19 mouse cellular contexts compared by ENCODE assay signal in genomic region chr3:53204348-53204984, GRCm38 (mm10).
DNase-seq lines count a peak whose midpoint lies in the region; ATAC-seq lines count a peak whose summit lies in the region.
"Had no signal": no experiment of that assay in that cellular context is flagged by ENCODE, and none has a peak within 500 bp of the region (broad histone marks: within the 10 kb centered on the region; RNA-seq: fewer than 3 reads in every experiment).

No protein-coding gene starts in this region.

- H3K9me3 ChIP-seq in embryonic facial prominence, embryonic 13.5 days, result no peaks in the 10 kb centered on the region
- H3K9me3 ChIP-seq in embryonic facial prominence, embryonic 10.5 days, result no peaks in the 10 kb centered on the region
- H3K9me3 ChIP-seq in limb, embryonic 15.5 days, result no peaks in the 10 kb centered on the region
- H3K9me3 ChIP-seq in limb, embryonic 10.5 days (replicated peaks), result no peaks in the 10 kb centered on the region

- H3K27ac ChIP-seq in embryonic facial prominence, embryonic 13.5 days, result peak overlapping the region; percentile 22; the same call in 1 of the 2 replicates
- no peak overlapping the region for H3K27ac ChIP-seq in embryonic facial prominence, embryonic 10.5 days (replicated peaks)
- peak overlapping the region; percentile 8; the same call in 1 of the 2 replicates for H3K27ac ChIP-seq in limb, embryonic 15.5 days
- no peak overlapping the region for H3K27ac ChIP-seq in limb, embryonic 10.5 days

- WGBS in embryonic facial prominence, embryonic 13.5 days, result 64% methylated on average over 7 of the region's 7 CpGs
- 86% methylated on average over 7 of the region's 7 CpGs for WGBS in embryonic facial prominence, embryonic 10.5 days
- 81% methylated on average over 7 of the region's 7 CpGs for WGBS in limb, embryonic 15.5 days
- WGBS in limb, embryonic 10.5 days, result 90% methylated on average over 7 of the region's 7 CpGs

- peaks cover 56% of the 10 kb centered on the region for H3K4me1 ChIP-seq in embryonic facial prominence, embryonic 13.5 days
- H3K4me1 ChIP-seq in embryonic facial prominence, embryonic 10.5 days, result peaks cover 41% of the 10 kb centered on the region
- H3K4me1 ChIP-seq in limb, embryonic 15.5 days, result peaks cover 31% of the 10 kb centered on the region
- H3K4me1 ChIP-seq in limb, embryonic 10.5 days, result peaks cover 27% of the 10 kb centered on the region

- ATAC-seq in embryonic facial prominence, embryonic 13.5 days (ENCODE audit: insufficient number of reproducible peaks, insufficient read depth, low FRiP score, low TSS enrichment, low read depth), result no peak
- ATAC-seq in limb, embryonic 15.5 days (ENCODE audit: insufficient number of reproducible peaks, low FRiP score, low TSS enrichment, low read depth), result no peak
- ATAC-seq: forebrain, postnatal 0 days had no signal

- no peak overlapping the region for H3K9ac ChIP-seq in embryonic facial prominence, embryonic 13.5 days
- no peak overlapping the region for H3K9ac ChIP-seq in limb, embryonic 15.5 days
- H3K9ac ChIP-seq: forebrain, postnatal 0 days had no signal

- no peak overlapping the region for H3K4me2 ChIP-seq in embryonic facial prominence, embryonic 13.5 days
- H3K4me2 ChIP-seq in limb, embryonic 15.5 days, result no peak overlapping the region
- H3K4me2 ChIP-seq: liver, embryonic 11.5 days had no signal

- H3K36me3 ChIP-seq in embryonic facial prominence, embryonic 13.5 days, result no peaks in the 10 kb centered on the region
- H3K36me3 ChIP-seq in embryonic facial prominence, embryonic 10.5 days (replicated peaks), result no peaks in the 10 kb centered on the region
- no peaks in the 10 kb centered on the region for H3K36me3 ChIP-seq in limb, embryonic 15.5 days
- no peaks in the 10 kb centered on the region for H3K36me3 ChIP-seq in limb, embryonic 10.5 days

- H3K27me3 ChIP-seq in embryonic facial prominence, embryonic 13.5 days, result peaks cover 2% of the 10 kb centered on the region
- H3K27me3 ChIP-seq in embryonic facial prominence, embryonic 10.5 days (replicated peaks; ENCODE audit: low read depth, poor library complexity, severe bottlenecking), result peaks cover 4% of the 10 kb centered on the region; the same call in 1 of the 2 replicates
- no peaks in the 10 kb centered on the region for H3K27me3 ChIP-seq in limb, embryonic 15.5 days
- no peaks in the 10 kb centered on the region for H3K27me3 ChIP-seq in limb, embryonic 10.5 days (ENCODE audit: low read depth, poor library complexity, severe bottlenecking)

- H3K4me3 ChIP-seq in embryonic facial prominence, embryonic 13.5 days, result no peak overlapping the region
- no peak overlapping the region for H3K4me3 ChIP-seq in embryonic facial prominence, embryonic 10.5 days
- no peak overlapping the region for H3K4me3 ChIP-seq in limb, embryonic 15.5 days
- no peak overlapping the region for H3K4me3 ChIP-seq in limb, embryonic 10.5 days

- DNase-seq in embryonic facial prominence, embryonic 10.5 days (ENCODE audit: low spot score), result no peak
- no peak for DNase-seq in limb, embryonic 10.5 days (ENCODE audit: low spot score)
- peak; percentile 73 to 76 for DNase-seq in cerebellum, postnatal 10 days
- DNase-seq in T-cell, adult 2 months (ENCODE audit: low spot score), result no peak
- DNase-seq in layer of hippocampus, postnatal 25 days (ENCODE audit: extremely low spot score in 1 of 2, low spot score in 1 of 2), result no peak
- no peak for DNase-seq in kidney, adult 18-20 months
- DNase-seq: B cell, adult 2 months; forebrain, postnatal 0 days; gastrocnemius, postnatal 14 days; heart, postnatal 10 days; kidney, adult 9 months; kidney, postnatal 36 days; lung, adult 2 months; lung, postnatal 36 days; right cerebral cortex, postnatal 4 days; thymus, postnatal 36 days had no signal

Comparison
In these comparisons a context has a peak if more than half of its experiments do, and no peak if none do; other contexts are left out.
1. H3K27ac ChIP-seq: peak in embryonic facial prominence, embryonic 13.5 days (single experiment) and limb, embryonic 15.5 days (single experiment); none in embryonic facial prominence, embryonic 10.5 days (single experiment) and limb, embryonic 10.5 days (single experiment).
2. DNase-seq: peak in cerebellum, postnatal 10 days (2 of 2); none in embryonic facial prominence, embryonic 10.5 days (single experiment), limb, embryonic 10.5 days (single experiment), T-cell, adult 2 months (single experiment), layer of hippocampus, postnatal 25 days (0 of 2) and kidney, adult 18-20 months (single experiment).